Mouse (Mus musculus): ENCODE data around the gene Gm14401.
"Not testable (repeated sequence)": the region's sequence is repeated elsewhere in the genome, so short reads cannot be mapped to it uniquely, and the experiment has no call there.

Gene Gm14401

DNA sequence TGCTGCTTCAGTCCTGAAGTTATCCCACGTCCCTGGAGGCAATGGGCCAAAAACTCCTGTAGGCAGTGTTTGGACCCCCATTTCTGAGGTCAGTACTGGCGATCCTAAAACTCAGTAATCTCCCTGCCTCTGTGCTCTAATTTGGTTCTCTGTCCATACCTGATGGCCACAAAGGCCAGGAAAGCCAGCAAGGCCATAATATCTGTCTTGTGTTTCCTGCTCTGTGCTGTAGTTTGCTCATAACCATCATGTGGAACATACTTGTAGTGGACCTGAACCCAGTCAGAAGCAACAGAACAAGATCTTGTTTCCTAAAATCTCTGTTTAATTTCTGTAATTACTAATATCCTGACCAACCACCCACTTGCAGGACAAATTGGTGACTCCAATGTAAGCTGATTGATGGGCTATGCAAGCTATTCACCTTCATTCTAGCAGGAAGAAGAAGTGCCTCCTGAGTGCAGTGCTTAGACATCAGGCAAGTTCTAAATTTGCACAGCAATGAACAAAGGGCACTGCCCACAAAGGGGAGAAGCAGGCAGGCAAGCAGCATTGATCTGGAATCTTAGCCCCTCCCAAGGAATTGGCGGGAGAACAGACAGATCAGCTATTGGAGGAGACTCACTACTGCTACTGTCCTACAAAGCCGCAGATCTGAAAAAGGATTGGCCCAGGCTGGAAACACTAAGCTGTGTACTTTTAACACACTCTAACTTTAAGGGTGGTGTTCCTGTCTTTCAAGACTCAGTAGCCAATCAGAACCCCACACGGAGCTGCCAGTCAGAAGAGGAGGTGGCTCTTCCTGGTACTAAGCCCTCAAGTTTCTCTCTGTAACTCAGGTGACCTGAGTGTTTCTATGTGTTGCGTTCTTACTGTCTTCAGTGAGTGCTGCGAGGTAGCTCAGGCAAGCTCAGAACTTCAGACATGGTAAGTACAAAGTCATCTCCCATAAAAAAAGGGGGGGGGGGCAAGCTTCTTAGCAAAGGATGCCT is at the start of gene Gm14401:
TSS of gene Gm14401 (plus strand) at position 889 of the 992 bp plus-strand sequence.
- not testable (repeated sequence) for DNase-seq (ENCODE audit: low read depth, low spot score)

GRCm38 (mm10) chr2:177072807-177073206 is 1.3 kb upstream of the Gm14401 start:
- not testable (repeated sequence) for DNase-seq (ENCODE audit: low read depth, low spot score)

DNA sequence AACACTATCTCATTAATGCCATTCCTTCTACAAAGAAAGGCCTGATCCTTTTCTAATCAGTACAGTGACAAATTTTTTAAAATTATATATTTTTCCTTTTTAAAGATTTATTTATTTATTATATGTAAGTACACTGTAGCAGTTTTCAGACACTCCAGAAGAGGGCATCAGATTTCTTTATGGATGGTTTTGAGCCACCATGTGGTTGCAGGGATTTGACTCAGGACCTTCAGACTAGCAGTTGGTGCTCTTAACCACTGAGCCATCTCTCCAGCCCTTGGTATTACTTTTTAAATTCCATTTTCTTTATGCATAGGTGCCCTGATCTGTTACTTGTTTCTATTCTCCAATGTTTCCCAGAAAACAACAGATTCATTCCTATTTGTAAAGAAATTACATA is 895 bp downstream of the Gm14401 start:
- DNase-seq (ENCODE audit: low read depth, low spot score): not testable (repeated sequence)

DNA sequence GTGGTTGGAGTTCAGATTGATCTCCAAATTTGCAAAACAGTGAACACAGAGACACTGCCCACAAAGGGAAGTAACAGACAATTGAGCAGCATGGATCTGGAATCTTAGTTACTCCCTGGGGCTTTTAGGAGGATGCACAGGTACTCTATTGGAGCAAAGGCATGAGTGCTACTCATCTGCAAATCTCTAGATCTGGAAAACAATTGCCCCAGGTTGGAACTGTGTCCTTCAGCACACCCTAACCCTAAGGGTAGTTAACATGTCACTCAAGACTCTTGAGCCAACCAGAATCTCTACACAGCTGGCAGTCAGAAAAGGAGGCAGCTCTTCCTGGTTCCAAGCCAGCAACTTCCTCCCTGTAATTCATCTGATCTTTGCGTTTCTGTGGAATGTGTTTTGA is 5.7 kb downstream of the Gm14401 start:
- not testable (repeated sequence) for DNase-seq (ENCODE audit: low read depth, low spot score)

DNA sequence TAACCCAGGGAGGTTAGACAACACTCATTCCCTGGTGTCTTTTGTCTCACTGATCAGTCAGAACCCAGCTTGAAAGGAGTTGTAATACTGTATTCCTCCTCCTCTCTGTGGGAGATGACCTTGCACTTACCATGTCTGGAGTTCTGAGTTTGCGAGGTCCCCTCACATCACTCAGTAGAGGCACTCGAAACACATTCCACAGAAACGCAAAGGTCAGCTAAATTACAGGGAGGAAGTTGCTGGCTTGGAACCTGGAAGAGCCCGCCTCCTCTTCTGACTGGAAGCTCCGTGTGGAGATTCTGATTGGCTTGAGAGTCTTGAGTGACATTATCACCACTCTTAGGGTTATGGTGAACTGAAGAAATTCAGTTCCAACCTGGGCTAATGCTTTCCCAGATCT is 35.0 kb downstream of the Gm14401 start:
- not testable (repeated sequence) for DNase-seq (ENCODE audit: low read depth, low spot score)

DNA sequence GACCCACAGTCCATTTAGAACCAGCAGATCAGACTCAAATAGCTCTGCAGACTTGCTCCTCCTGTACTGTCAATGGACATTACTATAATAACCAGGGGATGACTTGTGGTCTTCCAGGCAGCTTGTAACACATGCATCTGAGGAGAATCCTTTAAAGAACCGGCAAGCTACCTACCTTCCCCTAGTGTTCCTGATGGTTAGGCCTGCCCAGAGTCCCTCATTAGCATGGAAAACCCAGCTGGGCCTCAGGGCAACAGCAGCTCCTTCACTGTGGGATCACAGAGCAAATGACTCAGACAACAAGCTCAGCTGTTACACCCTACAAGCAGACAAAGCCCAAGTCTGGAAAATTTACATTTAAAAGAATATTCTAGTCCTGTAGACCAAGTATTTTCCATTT is 55.0 kb downstream of the Gm14401 start:
- DNase-seq (ENCODE audit: low read depth, low spot score): peak; percentile 0
